Mouse (Mus musculus) midbrain, postnatal 0 days (tissue): ENCODE measurements around the gene Dock1. TPM values are rescaled to one million over a fixed set of nuclear protein-coding genes. Genes with fewer than 3 reads are reported as not detected.

Experiments used
- ATAC-seq: fragments of 200-750 bp; cut with Nextera tagmentation; 2 replicates; pipeline ENCODE4 v1.8.0; 2017; ENCODE audit warnings: moderate number of reproducible peaks, mild to moderate bottlenecking, moderate TSS enrichment, moderate library complexity; ENCODE audit not compliant: low FRiP score
- DNase-seq: peaks from one replicate; pipeline ENCODE4 v3.0.0-alpha.2; 2015; ENCODE audit warnings: low spot score
- H3K27ac ChIP-seq: fragments of 300-500 bp; sonication (generic); 2 replicates; pipeline ENCODE4 v1.5.1; 2014; ENCODE audit warnings: low read depth, mild to moderate bottlenecking, low read length, mixed read lengths
- H3K27me3 ChIP-seq: fragments of 300-500 bp; sonication (generic); 2 replicates; pipeline ENCODE4 v1.6.1; 2014; ENCODE audit warnings: low read length, control low read depth, mixed read lengths; ENCODE audit not compliant: insufficient read depth
- H3K36me3 ChIP-seq: fragments of 300-500 bp; sonication (generic); 2 replicates; pipeline ENCODE4 v1.6.1; 2014; ENCODE audit warnings: low read length, control low read depth, mixed read lengths; ENCODE audit not compliant: insufficient read depth
- H3K4me1 ChIP-seq: fragments of 300-500 bp; sonication (generic); 2 replicates; pipeline ENCODE4 v1.6.1; 2014; ENCODE audit warnings: mild to moderate bottlenecking, control low read depth, antibody characterized with exemption, low read length, mixed read lengths; ENCODE audit not compliant: insufficient read depth
- H3K4me2 ChIP-seq: fragments of 300-500 bp; sonication (generic); 2 replicates; pipeline ENCODE4 v1.6.1; 2014; ENCODE audit warnings: low read depth, mild to moderate bottlenecking, low read length, mixed read lengths; ENCODE audit not compliant: poor library complexity, severe bottlenecking
- H3K4me3 ChIP-seq: fragments of 300-500 bp; sonication (generic); 2 replicates; pipeline ENCODE4 v1.5.1; 2014; ENCODE audit warnings: low read depth, mild to moderate bottlenecking, low read length, moderate library complexity
- H3K9ac ChIP-seq: fragments of 300-500 bp; sonication (generic); replicated peaks from 2 replicates; pipeline ENCODE4 v1.6.1; 2014; ENCODE audit warnings: mild to moderate bottlenecking, low read length, moderate library complexity, mixed read lengths; ENCODE audit not compliant: poor library complexity, severe bottlenecking
- H3K9me3 ChIP-seq: fragments of 300-500 bp; sonication (generic); 2 replicates; pipeline ENCODE4 v1.6.1; 2016; ENCODE audit warnings: low read length, control low read depth
- CTCF ChIP-seq: IDR thresholded peaks from 2 replicates; pipeline ENCODE4 v1.5.1; 2016; ENCODE audit warnings: antibody characterized with exemption, mild to moderate bottlenecking
- WGBS: fragments of 180-500 bp; shearing (Covaris S2); extraction: QIAGEN DNeasy Blood & Tissue Kit; methylation state at CpG from one replicate; pipeline ENCODE4 v1.1.7; 2014; 5-methylcytosine and 5-hydroxymethylcytosine counted together
- polyA plus RNA-seq: library from polyadenylated mRNA; unstranded; fragments of >200 nt; fragmentation: Nextera tagmentation; extraction: Ambion mirVana; gene quantifications from 2 replicates; pipeline ENCODE4 v1.2.1, GENCODE M21; 2015
- total RNA-seq: library from RNA; depleted of rRNA; stranded (reverse); fragments of >200 nt; gene quantifications from 2 replicates; pipeline ENCODE4 v1.2.3, GENCODE M21; 2014

Gene Dock1
- total and polyA plus RNA-seq, 2 experiments from 2014 or later, result 5.3 to 14.2 TPM

GRCm38 (mm10) chr7:135024531-135024930, 354.1 kb downstream of the Dock1 start:
- no peak for ATAC-seq

GRCm38 (mm10) chr7:135028716-135029115, 358.3 kb downstream of the Dock1 start:
- no peak for TF ChIP-seq CTCF
- Histone ChIP-seq H3K4me1 (no peaks in the 10 kb centered on the region), H3K36me3 (no peaks in the 10 kb centered on the region), H3K27ac (no peak overlapping the region), H3K9ac (no peak overlapping the region), H3K27me3 (no peaks in the 10 kb centered on the region), H3K4me2 (no peak overlapping the region), H3K9me3 (no peaks in the 10 kb centered on the region), H3K4me3 (no peak overlapping the region)
- no peak for ATAC-seq
- 91% methylated on average over 2 of the region's 2 CpGs for WGBS
- DNase-seq, result no peak

More at GRCm38 (mm10) chr7:135024531-135024930, 354.1 kb downstream of the Dock1 start:
- Histone ChIP-seq H3K27ac (no peak overlapping the region), H3K4me2 (no peak overlapping the region), H3K4me3 (no peak overlapping the region), H3K4me1 (no peaks in the 10 kb centered on the region), H3K9me3 (no peaks in the 10 kb centered on the region), H3K36me3 (no peaks in the 10 kb centered on the region), H3K9ac (no peak overlapping the region), H3K27me3 (no peaks in the 10 kb centered on the region)
- no peak for DNase-seq
- 87% methylated on average over 5 of the region's 5 CpGs for WGBS
- TF ChIP-seq CTCF, result no peak

- no peaks in the 10 kb centered on the region for H3K4me1 ChIP-seq
- DNase-seq (peak; percentile 28), ATAC-seq (no peak)
- no peaks in the 10 kb centered on the region for H3K36me3 ChIP-seq
- TF ChIP-seq CTCF, result no peak
- 73% methylated on average over 3 of the region's 3 CpGs for WGBS
- H3K9me3 ChIP-seq, result no peaks in the 10 kb centered on the region
- H3K9ac ChIP-seq, result no peak overlapping the region
- H3K4me3 ChIP-seq, result no peak overlapping the region
- H3K27me3 ChIP-seq, result no peaks in the 10 kb centered on the region
- no peak overlapping the region for H3K4me2 ChIP-seq
- H3K27ac ChIP-seq, result no peak overlapping the region
These were observed 358.7 kb downstream of the Dock1 start for GRCm38 (mm10) chr7:135029136-135029535.

GRCm38 (mm10) chr7:135031466-135031865, 361.0 kb downstream of the Dock1 start:
- Histone ChIP-seq H3K27ac (no peak overlapping the region), H3K27me3 (no peaks in the 10 kb centered on the region), H3K4me3 (no peak overlapping the region), H3K9me3 (no peaks in the 10 kb centered on the region), H3K36me3 (no peaks in the 10 kb centered on the region), H3K4me2 (no peak overlapping the region), H3K4me1 (no peaks in the 10 kb centered on the region), H3K9ac (no peak overlapping the region)
- ATAC-seq, result no peak
- DNase-seq, result no peak
- TF ChIP-seq CTCF, result peak; percentile 49
- 73% methylated on average over 3 of the region's 3 CpGs for WGBS

GRCm38 (mm10) chr7:135034811-135035210, 364.4 kb downstream of the Dock1 start:
- DNase-seq (no peak), ATAC-seq (no peak)
- Histone ChIP-seq H3K4me3 (no peak overlapping the region), H3K27me3 (no peaks in the 10 kb centered on the region), H3K4me2 (no peak overlapping the region), H3K36me3 (no peaks in the 10 kb centered on the region), H3K9me3 (no peaks in the 10 kb centered on the region), H3K27ac (no peak overlapping the region), H3K4me1 (no peaks in the 10 kb centered on the region), H3K9ac (no peak overlapping the region)
- WGBS, result 75% methylated on average over 5 of the region's 5 CpGs
- TF ChIP-seq CTCF, result no peak

- 84% methylated on average over 2 of the region's 2 CpGs for WGBS
- ATAC-seq (no peak), DNase-seq (no peak)
- Histone ChIP-seq H3K4me1 (no peaks in the 10 kb centered on the region), H3K9ac (no peak overlapping the region), H3K27me3 (no peaks in the 10 kb centered on the region), H3K27ac (no peak overlapping the region), H3K4me3 (no peak overlapping the region), H3K4me2 (no peak overlapping the region), H3K36me3 (no peaks in the 10 kb centered on the region), H3K9me3 (no peaks in the 10 kb centered on the region)
- TF ChIP-seq CTCF, result no peak
These were observed 365.2 kb downstream of the Dock1 start for GRCm38 (mm10) chr7:135035651-135036050.
